Mouse (Mus musculus) forebrain, embryonic 16.5 days (tissue): ENCODE measurements around the gene Nfkbia. TPM values are rescaled to one million over a fixed set of nuclear protein-coding genes. Genes with fewer than 3 reads are reported as not detected.

Source experiments
- ATAC-seq: fragments of 200-750 bp; cut with Nextera tagmentation; 2 replicates; pipeline ENCODE4 v1.8.0; 2017; ENCODE audit warnings: mild to moderate bottlenecking, moderate library complexity
- H3K27ac ChIP-seq: fragments of 300-500 bp; sonication (generic); 2 replicates; pipeline ENCODE4 v1.5.1; 2014; ENCODE audit warnings: low read length, control low read depth
- H3K27me3 ChIP-seq: fragments of 300-500 bp; sonication (generic); replicated peaks from 2 replicates; pipeline ENCODE4 v1.6.1; 2014; ENCODE audit warnings: low read length; ENCODE audit not compliant: control insufficient read depth, insufficient read depth
- H3K36me3 ChIP-seq: fragments of 300-500 bp; sonication (generic); 2 replicates; pipeline ENCODE4 v1.6.1; 2014; ENCODE audit not compliant: control insufficient read depth, insufficient read depth
- H3K4me1 ChIP-seq: fragments of 300-500 bp; sonication (generic); replicated peaks from 2 replicates; pipeline ENCODE4 v1.6.1; 2014; ENCODE audit warnings: low read length; ENCODE audit not compliant: control insufficient read depth, insufficient read depth
- H3K4me2 ChIP-seq: fragments of 300-500 bp; sonication (generic); 2 replicates; pipeline ENCODE4 v1.6.1; 2014; ENCODE audit warnings: mild to moderate bottlenecking, low read length, control low read depth
- H3K4me3 ChIP-seq: fragments of 300-500 bp; sonication (generic); replicated peaks from 2 replicates; pipeline ENCODE4 v1.5.1; 2014; ENCODE audit warnings: mild to moderate bottlenecking, low read length, control low read depth
- H3K9ac ChIP-seq: fragments of 300-500 bp; sonication (generic); replicated peaks from 2 replicates; pipeline ENCODE4 v1.6.1; 2014; ENCODE audit warnings: low read depth, low read length, control low read depth
- H3K9me3 ChIP-seq: fragments of 300-500 bp; sonication (generic); 2 replicates; pipeline ENCODE4 v1.6.1; 2016; ENCODE audit warnings: low read length; ENCODE audit not compliant: control insufficient read depth
- WGBS: fragments of 180-500 bp; shearing (Covaris S2); extraction: QIAGEN DNeasy Blood & Tissue Kit; methylation state at CpG from one replicate; pipeline ENCODE4 v1.1.7; 2014; 5-methylcytosine and 5-hydroxymethylcytosine counted together
- polyA plus RNA-seq: library from polyadenylated mRNA; unstranded; fragments of >200 nt; fragmentation: Nextera tagmentation; extraction: Ambion mirVana; gene quantifications from 2 replicates; pipeline ENCODE4 v1.2.1, GENCODE M21; 2015

Gene Nfkbia
- polyA plus RNA-seq, 1 experiment from 2014 or later: 58.5 TPM

- H3K9me3 ChIP-seq: no peaks in the 10 kb centered on the region
- H3K27ac ChIP-seq: no peak overlapping the region
- no peaks in the 10 kb centered on the region for H3K4me1 ChIP-seq
- WGBS: 72% methylated on average over 10 of the region's 10 CpGs
- H3K9ac ChIP-seq: no peak overlapping the region
- H3K27me3 ChIP-seq: no peaks in the 10 kb centered on the region
- no peak overlapping the region for H3K4me2 ChIP-seq
- ATAC-seq: no peak
- H3K36me3 ChIP-seq: peaks cover 4% of the 10 kb centered on the region; the same call in 1 of the 2 replicates
- no peak overlapping the region for H3K4me3 ChIP-seq
Measured at GRCm38 (mm10) chr12:55484079-55484774, 8.2 kb downstream of the Nfkbia start.

- H3K27me3 ChIP-seq: no peaks in the 10 kb centered on the region
- ATAC-seq: no peak
- WGBS: 77% methylated on average over 5 of the region's 5 CpGs
- H3K9me3 ChIP-seq: no peaks in the 10 kb centered on the region
- no peak overlapping the region for H3K4me2 ChIP-seq
- H3K4me3 ChIP-seq: no peak overlapping the region
- no peak overlapping the region for H3K27ac ChIP-seq
- peaks cover 4% of the 10 kb centered on the region; the same call in 1 of the 2 replicates for H3K36me3 ChIP-seq
- H3K9ac ChIP-seq: no peak overlapping the region
- no peaks in the 10 kb centered on the region for H3K4me1 ChIP-seq
Measured at GRCm38 (mm10) chr12:55483591-55483990, 8.9 kb downstream of the Nfkbia start.

- Histone ChIP-seq H3K4me1 (no peaks in the 10 kb centered on the region), H3K4me2 (no peak overlapping the region), H3K9ac (no peak overlapping the region), H3K9me3 (no peaks in the 10 kb centered on the region), H3K36me3 (no peaks in the 10 kb centered on the region), H3K4me3 (no peak overlapping the region), H3K27me3 (no peaks in the 10 kb centered on the region), H3K27ac (no peak overlapping the region)
- ATAC-seq: no peak
- WGBS: 84% methylated on average over 10 of the region's 10 CpGs
Measured at GRCm38 (mm10) chr12:55482732-55483131, 9.7 kb downstream of the Nfkbia start.

GRCm38 (mm10) chr12:55481739-55482138 lies 10.7 kb downstream of the Nfkbia start:
- 75% methylated on average over 4 of the region's 4 CpGs for whole genome bisulfite sequencing
- Histone ChIP-seq H3K36me3 (no peaks in the 10 kb centered on the region), H3K27me3 (no peaks in the 10 kb centered on the region), H3K4me3 (no peak overlapping the region), H3K4me1 (no peaks in the 10 kb centered on the region), H3K9me3 (no peaks in the 10 kb centered on the region), H3K4me2 (no peak overlapping the region), H3K27ac (no peak overlapping the region), H3K9ac (no peak overlapping the region)
- no peak for ATAC-seq

GRCm38 (mm10) chr12:55480471-55481153 lies 11.8 kb downstream of the Nfkbia start:
- no peak overlapping the region for H3K4me3 ChIP-seq
- ATAC-seq: no peak
- H3K27me3 ChIP-seq: no peaks in the 10 kb centered on the region
- no peaks in the 10 kb centered on the region for H3K4me1 ChIP-seq
- H3K9ac ChIP-seq: no peak overlapping the region
- H3K27ac ChIP-seq: no peak overlapping the region
- H3K4me2 ChIP-seq: no peak overlapping the region
- no peaks in the 10 kb centered on the region for H3K9me3 ChIP-seq
- no peaks in the 10 kb centered on the region for H3K36me3 ChIP-seq
- 83% methylated on average over 2 of the region's 2 CpGs for whole genome bisulfite sequencing

GRCm38 (mm10) chr12:55478901-55479300 lies 13.5 kb downstream of the Nfkbia start:
- no peaks in the 10 kb centered on the region for H3K9me3 ChIP-seq
- H3K27me3 ChIP-seq: no peaks in the 10 kb centered on the region
- no peak overlapping the region for H3K9ac ChIP-seq
- H3K36me3 ChIP-seq: no peaks in the 10 kb centered on the region
- H3K4me1 ChIP-seq: no peaks in the 10 kb centered on the region
- H3K4me2 ChIP-seq: no peak overlapping the region
- H3K4me3 ChIP-seq: no peak overlapping the region
- WGBS: 76% methylated on average over 3 of the region's 3 CpGs
- ATAC-seq: no peak
- H3K27ac ChIP-seq: no peak overlapping the region

- Histone ChIP-seq H3K4me1 (no peaks in the 10 kb centered on the region), H3K9me3 (no peaks in the 10 kb centered on the region), H3K9ac (no peak overlapping the region), H3K36me3 (no peaks in the 10 kb centered on the region), H3K4me3 (no peak overlapping the region), H3K4me2 (no peak overlapping the region), H3K27me3 (no peaks in the 10 kb centered on the region), H3K27ac (no peak overlapping the region)
- WGBS: 88% methylated on average over 13 of the region's 13 CpGs
- no peak for ATAC-seq
Measured at GRCm38 (mm10) chr12:55474209-55474583, 18.3 kb downstream of the Nfkbia start.

- 29% methylated on average over 8 of the region's 8 CpGs for WGBS
- ATAC-seq: no peak
- no peak overlapping the region for H3K4me2 ChIP-seq
- H3K4me3 ChIP-seq: no peak overlapping the region
- no peak overlapping the region for H3K27ac ChIP-seq
- no peaks in the 10 kb centered on the region for H3K27me3 ChIP-seq
- H3K9ac ChIP-seq: no peak overlapping the region
- no peaks in the 10 kb centered on the region for H3K36me3 ChIP-seq
- no peaks in the 10 kb centered on the region for H3K4me1 ChIP-seq
- H3K9me3 ChIP-seq: no peaks in the 10 kb centered on the region
Measured at GRCm38 (mm10) chr12:55473250-55474208, 18.9 kb downstream of the Nfkbia start.

- no peak overlapping the region for H3K27ac ChIP-seq
- no peaks in the 10 kb centered on the region for H3K27me3 ChIP-seq
- no peaks in the 10 kb centered on the region for H3K36me3 ChIP-seq
- H3K4me1 ChIP-seq: peaks cover 4% of the 10 kb centered on the region; the same call in 1 of the 2 replicates
- 95% methylated on average over 9 of the region's 9 CpGs for WGBS
- no peak for ATAC-seq
- H3K9me3 ChIP-seq: no peaks in the 10 kb centered on the region
- no peak overlapping the region for H3K4me3 ChIP-seq
- no peak overlapping the region for H3K4me2 ChIP-seq
- H3K9ac ChIP-seq: no peak overlapping the region
Measured at GRCm38 (mm10) chr12:55471344-55471743, 21.1 kb downstream of the Nfkbia start.
